Mouse (Mus musculus): ENCODE results near the gene Cnnm3.

The Cnnm3 gene

GRCm38 (mm10) chr1:36511289-36512021 is at the start of gene Cnnm3:
Gene Cnnm3, plus strand, starts transcription at chr1:36511867.
- Histone ChIP-seq H3K9me3 (ENCODE audit: low read length) (no peaks in the 10 kb centered on the region), H3K36me3 (ENCODE audit: insufficient read depth, low read length) (peaks cover 27% of the 10 kb centered on the region), H3K4me3 (replicated peaks; ENCODE audit: low read length) (peak within 1 kb of the TSS; percentile 98), H3K27me3 (ENCODE audit: insufficient read depth, low read length) (no peaks in the 10 kb centered on the region), H3K4me1 (replicated peaks; ENCODE audit: low read depth, low read length) (peaks cover 51% of the 10 kb centered on the region)
- peak; percentile 76 for TF ChIP-seq CTCF (conservative IDR thresholded peaks at IDR 0.05; ENCODE audit: low read length)
- no peak for TF ChIP-seq NANOG (IDR thresholded peaks at IDR 0.05; ENCODE audit: borderline replicate concordance, low read length)
- no peak for TF ChIP-seq POU5F1 (IDR thresholded peaks at IDR 0.05; ENCODE audit: borderline replicate concordance, low read length)

DNA sequence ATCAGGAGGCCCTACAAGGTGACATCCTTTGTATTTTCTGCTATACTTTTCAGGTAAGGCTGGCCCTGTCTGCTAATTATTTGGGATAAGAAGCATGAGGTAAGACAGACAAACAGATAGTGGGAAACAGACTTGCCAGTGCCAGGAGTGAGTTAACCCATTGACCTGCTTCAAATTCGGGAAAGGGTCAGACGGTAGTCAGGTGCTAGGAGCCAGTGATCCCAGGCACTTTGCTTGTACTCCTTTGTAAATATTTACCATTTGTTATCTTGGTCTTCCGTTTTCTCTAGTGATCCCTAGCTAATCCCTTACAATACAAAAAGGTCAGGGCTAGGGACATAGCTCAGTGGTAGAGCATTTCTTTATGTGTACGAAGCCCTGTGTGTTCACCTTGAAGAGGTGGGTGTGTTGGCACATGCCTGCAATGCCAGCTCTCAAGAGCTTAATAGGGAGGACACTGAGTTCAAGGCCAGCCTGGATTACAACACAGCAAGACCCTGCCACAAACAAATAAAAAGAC is 46.0 kb upstream of the Cnnm3 start:
- Histone ChIP-seq H3K4me3 (replicated peaks; ENCODE audit: low read length) (no peak overlapping the region), H3K4me1 (replicated peaks; ENCODE audit: low read depth, low read length) (peaks cover 24% of the 10 kb centered on the region), H3K36me3 (ENCODE audit: insufficient read depth, low read length) (no peaks in the 10 kb centered on the region), H3K27me3 (ENCODE audit: insufficient read depth, low read length) (peaks cover 35% of the 10 kb centered on the region), H3K9me3 (ENCODE audit: low read length) (no peaks in the 10 kb centered on the region)
- TF ChIP-seq POU5F1 (IDR thresholded peaks at IDR 0.05; ENCODE audit: borderline replicate concordance, low read length): no peak
- TF ChIP-seq CTCF (conservative IDR thresholded peaks at IDR 0.05; ENCODE audit: low read length): no peak
- no peak for TF ChIP-seq NANOG (IDR thresholded peaks at IDR 0.05; ENCODE audit: borderline replicate concordance, low read length)

GRCm38 (mm10) chr1:36467446-36467845 is 44.2 kb upstream of the Cnnm3 start:
- Histone ChIP-seq H3K36me3 (ENCODE audit: insufficient read depth, low read length) (no peaks in the 10 kb centered on the region), H3K4me1 (replicated peaks; ENCODE audit: low read depth, low read length) (peaks cover 34% of the 10 kb centered on the region), H3K9me3 (ENCODE audit: low read length) (no peaks in the 10 kb centered on the region), H3K4me3 (replicated peaks; ENCODE audit: low read length) (no peak overlapping the region), H3K27me3 (ENCODE audit: insufficient read depth, low read length) (peaks cover 44% of the 10 kb centered on the region)
- no peak for TF ChIP-seq CTCF (conservative IDR thresholded peaks at IDR 0.05; ENCODE audit: low read length)
- TF ChIP-seq POU5F1 (IDR thresholded peaks at IDR 0.05; ENCODE audit: borderline replicate concordance, low read length): no peak
- no peak for TF ChIP-seq NANOG (IDR thresholded peaks at IDR 0.05; ENCODE audit: borderline replicate concordance, low read length)

- no peaks in the 10 kb centered on the region for H3K9me3 ChIP-seq (ENCODE audit: low read length)
These were observed 41.7 kb upstream of the Cnnm3 start for GRCm38 (mm10) chr1:36469811-36470444.

GRCm38 (mm10) chr1:36471181-36472105 is 40.2 kb upstream of the Cnnm3 start, which contains the start of gene Cnnm4:
Gene Cnnm4, plus strand, starts transcription at chr1:36471620.
- Histone ChIP-seq H3K4me1 (replicated peaks; ENCODE audit: low read depth, low read length) (peaks cover 30% of the 10 kb centered on the region), H3K36me3 (ENCODE audit: insufficient read depth, low read length) (no peaks in the 10 kb centered on the region), H3K4me3 (replicated peaks; ENCODE audit: low read length) (peak within 1 kb of the TSS; percentile 91), H3K27me3 (ENCODE audit: insufficient read depth, low read length) (peaks cover 56% of the 10 kb centered on the region), H3K9me3 (ENCODE audit: low read length) (no peaks in the 10 kb centered on the region)
- no peak for TF ChIP-seq NANOG (IDR thresholded peaks at IDR 0.05; ENCODE audit: borderline replicate concordance, low read length)
- TF ChIP-seq CTCF (conservative IDR thresholded peaks at IDR 0.05; ENCODE audit: low read length): no peak
- no peak for TF ChIP-seq POU5F1 (IDR thresholded peaks at IDR 0.05; ENCODE audit: borderline replicate concordance, low read length)

More at GRCm38 (mm10) chr1:36469811-36470444, 41.7 kb upstream of the Cnnm3 start:
- no peaks in the 10 kb centered on the region for H3K36me3 ChIP-seq (ENCODE audit: insufficient read depth, low read length)
- H3K4me1 ChIP-seq (replicated peaks; ENCODE audit: low read depth, low read length): peaks cover 30% of the 10 kb centered on the region
- TF ChIP-seq POU5F1 (IDR thresholded peaks at IDR 0.05; ENCODE audit: borderline replicate concordance, low read length): no peak
- no peak for TF ChIP-seq CTCF (conservative IDR thresholded peaks at IDR 0.05; ENCODE audit: low read length)
- TF ChIP-seq NANOG (IDR thresholded peaks at IDR 0.05; ENCODE audit: borderline replicate concordance, low read length): no peak
- H3K27me3 ChIP-seq (ENCODE audit: insufficient read depth, low read length): peaks cover 63% of the 10 kb centered on the region
- H3K4me3 ChIP-seq (replicated peaks; ENCODE audit: low read length): no peak overlapping the region

DNA sequence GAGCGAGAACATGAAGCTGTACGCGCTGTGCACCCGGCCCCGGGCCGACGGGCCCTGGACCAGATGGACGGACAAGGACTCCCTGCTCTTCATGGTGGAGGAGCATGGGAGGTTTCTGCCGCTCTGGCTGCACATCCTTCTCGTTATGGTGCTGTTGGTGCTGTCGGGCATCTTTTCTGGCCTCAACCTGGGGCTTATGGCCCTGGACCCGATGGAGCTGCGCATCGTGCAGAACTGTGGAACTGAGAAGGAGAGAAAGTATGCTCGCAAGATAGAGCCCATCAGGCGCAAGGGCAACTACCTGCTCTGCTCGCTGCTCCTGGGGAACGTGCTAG is 39.6 kb upstream of the Cnnm3 start:
- TF ChIP-seq POU5F1 (IDR thresholded peaks at IDR 0.05; ENCODE audit: borderline replicate concordance, low read length) (no peak), NANOG (IDR thresholded peaks at IDR 0.05; ENCODE audit: borderline replicate concordance, low read length) (no peak), CTCF (conservative IDR thresholded peaks at IDR 0.05; ENCODE audit: low read length) (no peak)
- H3K4me3 ChIP-seq (replicated peaks; ENCODE audit: low read length): peak overlapping the region; percentile 84
- peaks cover 29% of the 10 kb centered on the region for H3K4me1 ChIP-seq (replicated peaks; ENCODE audit: low read depth, low read length)
- H3K36me3 ChIP-seq (ENCODE audit: insufficient read depth, low read length): no peaks in the 10 kb centered on the region
- no peaks in the 10 kb centered on the region for H3K9me3 ChIP-seq (ENCODE audit: low read length)
- peaks cover 56% of the 10 kb centered on the region for H3K27me3 ChIP-seq (ENCODE audit: insufficient read depth, low read length)

- H3K27me3 ChIP-seq (ENCODE audit: insufficient read depth, low read length): peaks cover 55% of the 10 kb centered on the region
- H3K9me3 ChIP-seq (ENCODE audit: low read length): no peaks in the 10 kb centered on the region
- no peaks in the 10 kb centered on the region for H3K36me3 ChIP-seq (ENCODE audit: insufficient read depth, low read length)
- TF ChIP-seq CTCF (conservative IDR thresholded peaks at IDR 0.05; ENCODE audit: low read length): no peak
- TF ChIP-seq NANOG (IDR thresholded peaks at IDR 0.05; ENCODE audit: borderline replicate concordance, low read length): no peak
- no peak for TF ChIP-seq POU5F1 (IDR thresholded peaks at IDR 0.05; ENCODE audit: borderline replicate concordance, low read length)
- peaks cover 19% of the 10 kb centered on the region for H3K4me1 ChIP-seq (replicated peaks; ENCODE audit: low read depth, low read length)
- no peak overlapping the region for H3K4me3 ChIP-seq (replicated peaks; ENCODE audit: low read length)
These were observed 38.4 kb upstream of the Cnnm3 start for GRCm38 (mm10) chr1:36473211-36473780.
